Mouse (Mus musculus) embryonic fibroblast, embryonic 13.5 days (primary cell): ENCODE data around the gene Gpr142.

Experiments used
- CTCF ChIP-seq: IDR thresholded peaks from 2 replicates; pipeline ENCODE4 v1.5.1; 2011; ENCODE audit warnings: mild to moderate bottlenecking, control low read depth, low read length, moderate library complexity, borderline replicate concordance; ENCODE audit not compliant: insufficient read depth
- POLR2A ChIP-seq: IDR thresholded peaks from 2 replicates; pipeline ENCODE4 v1.6.1; 2011; ENCODE audit warnings: low read depth, mild to moderate bottlenecking, control low read depth, low read length, moderate library complexity

GRCm38 (mm10) chr11:114771896-114772295 is 26.8 kb upstream of the Gpr142 start:
- TF ChIP-seq CTCF (no peak), POLR2A (no peak)
